In genomic region chr11:55184733-55185291, GRCm38 (mm10) we compare ENCODE assay signal across 9 mouse cellular contexts. TPM values are rescaled to one million over a fixed set of nuclear protein-coding genes. Genes with fewer than 3 reads are reported as not detected.
DNase-seq lines count a peak whose midpoint lies in the region; ATAC-seq and TF ChIP-seq lines count a peak whose summit lies in the region.
"Had no signal": no experiment of that assay in that cellular context is flagged by ENCODE, and none has a peak within 500 bp of the region (broad histone marks: within the 10 kb centered on the region; RNA-seq: fewer than 3 reads in every experiment).

TSS of gene Slc36a2 (minus strand) at chr11:55185077.

- ATAC-seq in inflammation-experienced regulatory T-cells, adult 6 months: no peak

- intact Hi-C loops in gastrocnemius, adult 2 months (cut with DNase I): no loop called here
- intact Hi-C loops in left cerebral cortex, postnatal 14 days (cut with DNase I): no loop called here

- peak within 1 kb of the TSS; percentile 11; the same call in 1 of the 2 replicates for H3K4me3 ChIP-seq in gastrocnemius, adult 2 months

- DNase-seq in gastrocnemius, adult 2 months: no peak
- DNase-seq in gastrocnemius, adult 18-20 months (ENCODE audit: low spot score): no peak
- peak; percentile 33 for DNase-seq in ZHBTc4 (ENCODE audit: low read depth, low spot score)
- DNase-seq in cerebellum, postnatal 36 days: peak; percentile 77 to 80
- DNase-seq in lung, adult 18-20 months: peak; percentile 72 to 76
- no peak for DNase-seq in natural killer cell, adult 2 months (ENCODE audit: low spot score in 2 of 2)
- DNase-seq in left cerebral cortex, postnatal 14 days (ENCODE audit: low spot score in 2 of 2): no peak

- no peak for TF ChIP-seq CTCF in gastrocnemius, adult 2 months (IDR thresholded peaks at IDR 0.05)

- no peak within 1 kb of the TSS for H3K27ac ChIP-seq in gastrocnemius, adult 2 months
- H3K27ac ChIP-seq: macrophage had no signal

RNA-seq across cellular contexts. Expression of gene Slc36a2, which starts in this region (rescaled TPM):
- total RNA-seq in gastrocnemius, adult 2 months (2021): under 1 TPM; 0.15 to 0.61 TPM
- 1 to 10 TPM in 1 of 2 experiments, under 1 TPM in 1; 0.66 to 1.4 TPM for total RNA-seq in gastrocnemius, adult 18-20 months (2021)
- under 1 TPM; 0.26 to 0.42 TPM for total RNA-seq in left cerebral cortex, postnatal 14 days (2021)
- polyA plus RNA-seq in inflammation-experienced regulatory T-cells, adult 6 months (2017; shearing (Covaris generic)): under 1 TPM in 1 of 3 experiments, not detected in 2; 0.30 TPM
- polyA plus RNA-seq: macrophage had no signal

Comparison
In these comparisons a context has a peak if more than half of its experiments do, and no peak if none do; other contexts are left out.
1. DNase-seq: peak in ZHBTc4 (single experiment), cerebellum, postnatal 36 days (2 of 2) and lung, adult 18-20 months (2 of 2); none in gastrocnemius, adult 2 months (single experiment), gastrocnemius, adult 18-20 months (single experiment), natural killer cell, adult 2 months (0 of 2) and left cerebral cortex, postnatal 14 days (0 of 2).